Mouse (Mus musculus): ENCODE measurements around the gene Cnnm2. TPM values are rescaled to one million over a fixed set of nuclear protein-coding genes. Genes with fewer than 3 reads are reported as not detected.
A peak's percentile ranks its signal among the peaks of the same experiment; 100 is the strongest.

The Cnnm2 gene
- total RNA-seq, 2 experiments from 2014 or later: 3.2 TPM

- no peak for DNase-seq (ENCODE audit: low spot score)
Measured at GRCm38 (mm10) chr19:46846056-46846455, 84.7 kb downstream of the Cnnm2 start.

GRCm38 (mm10) chr19:46846459-46846858 is 85.1 kb downstream of the Cnnm2 start:
- no peak for DNase-seq (ENCODE audit: low spot score)

- DNase-seq (ENCODE audit: low spot score): no peak
Measured at GRCm38 (mm10) chr19:46848381-46849268, 87.2 kb downstream of the Cnnm2 start.

- DNase-seq (ENCODE audit: low spot score): no peak
Measured at GRCm38 (mm10) chr19:46849443-46849997, 88.1 kb downstream of the Cnnm2 start.

- no peak for DNase-seq (ENCODE audit: low spot score)
Measured at GRCm38 (mm10) chr19:46856232-46856631, 94.8 kb downstream of the Cnnm2 start.

GRCm38 (mm10) chr19:46856780-46857179 is 95.4 kb downstream of the Cnnm2 start:
- DNase-seq (ENCODE audit: low spot score): no peak

GRCm38 (mm10) chr19:46857277-46857989 is 96.0 kb downstream of the Cnnm2 start:
- DNase-seq (ENCODE audit: low spot score): no peak

- DNase-seq (ENCODE audit: low spot score): no peak
Measured at GRCm38 (mm10) chr19:46858200-46858599, 96.8 kb downstream of the Cnnm2 start.

GRCm38 (mm10) chr19:46862556-46862955 is 101.2 kb downstream of the Cnnm2 start:
- no peak for DNase-seq (ENCODE audit: low spot score)

GRCm38 (mm10) chr19:46863236-46863927 is 102.0 kb downstream of the Cnnm2 start:
- no peak for DNase-seq (ENCODE audit: low spot score)

GRCm38 (mm10) chr19:46864079-46864478 is 102.7 kb downstream of the Cnnm2 start:
- no peak for DNase-seq (ENCODE audit: low spot score)

- no peak for DNase-seq (ENCODE audit: low spot score)
Measured at GRCm38 (mm10) chr19:46864731-46865331, 103.4 kb downstream of the Cnnm2 start.

- DNase-seq (ENCODE audit: low spot score): no peak
Measured at GRCm38 (mm10) chr19:46865381-46865780, 104.0 kb downstream of the Cnnm2 start.

GRCm38 (mm10) chr19:46869049-46869448 is 107.7 kb downstream of the Cnnm2 start:
- no peak for DNase-seq (ENCODE audit: low spot score)

- DNase-seq (ENCODE audit: low spot score): peak; percentile 84
Measured at GRCm38 (mm10) chr19:46869526-46869925, 108.1 kb downstream of the Cnnm2 start.

- no peak for DNase-seq (ENCODE audit: low spot score)
Measured at GRCm38 (mm10) chr19:46871096-46871495, 109.7 kb downstream of the Cnnm2 start.

- DNase-seq (ENCODE audit: low spot score): no peak
Measured at GRCm38 (mm10) chr19:46871651-46872050, 110.3 kb downstream of the Cnnm2 start.

GRCm38 (mm10) chr19:46873924-46874323 is 112.5 kb downstream of the Cnnm2 start:
- no peak for DNase-seq (ENCODE audit: low spot score)

GRCm38 (mm10) chr19:46875790-46876189 is 114.4 kb downstream of the Cnnm2 start:
- DNase-seq (ENCODE audit: low spot score): peak; percentile 84

GRCm38 (mm10) chr19:46877886-46878285 is 116.5 kb downstream of the Cnnm2 start:
- peak; percentile 21 for DNase-seq (ENCODE audit: low spot score)

- DNase-seq (ENCODE audit: low spot score): peak; percentile 80
Measured at GRCm38 (mm10) chr19:46878346-46878745, 117.0 kb downstream of the Cnnm2 start.

Data from gastrocnemius, adult 18-20 months (tissue).